Mouse (Mus musculus): ENCODE measurements around the gene Arih2.

Gene Arih2

DNA sequence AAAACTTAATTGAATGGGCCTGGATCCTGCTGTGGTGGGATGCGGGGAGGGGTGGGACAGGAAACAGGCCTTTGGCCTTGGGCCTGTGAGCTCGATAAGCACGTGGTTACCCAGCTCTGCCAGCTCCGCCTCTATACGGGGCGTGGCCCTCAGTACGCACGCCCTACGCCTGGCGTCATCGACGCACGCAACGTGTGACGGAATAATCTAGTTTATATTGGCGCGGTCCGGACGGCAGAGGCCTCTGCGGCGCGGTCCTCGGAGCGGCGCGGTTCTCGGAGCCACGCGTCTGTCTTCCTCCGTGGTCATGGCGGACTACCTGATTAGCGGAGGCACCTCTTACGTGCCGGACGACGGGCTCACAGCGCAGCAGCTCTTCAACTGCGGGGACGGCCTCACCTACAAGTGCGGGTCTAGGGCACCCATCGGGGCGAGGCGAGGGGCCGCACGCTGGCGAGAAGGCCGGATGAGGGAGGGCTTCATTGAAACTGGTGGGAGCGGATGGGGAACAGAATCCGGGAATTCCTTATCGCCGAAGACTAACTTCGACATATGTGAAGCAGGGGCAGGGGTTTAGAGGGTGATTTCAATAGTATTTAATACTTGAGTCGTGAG lies 88.9 kb downstream of the Arih2 start, which contains the start of gene Impdh2:
Impdh2 (plus strand) TSS at position 60 of the 615 bp plus-strand sequence.
- peak; percentile 94 for DNase-seq (ENCODE audit: low read depth)

DNA sequence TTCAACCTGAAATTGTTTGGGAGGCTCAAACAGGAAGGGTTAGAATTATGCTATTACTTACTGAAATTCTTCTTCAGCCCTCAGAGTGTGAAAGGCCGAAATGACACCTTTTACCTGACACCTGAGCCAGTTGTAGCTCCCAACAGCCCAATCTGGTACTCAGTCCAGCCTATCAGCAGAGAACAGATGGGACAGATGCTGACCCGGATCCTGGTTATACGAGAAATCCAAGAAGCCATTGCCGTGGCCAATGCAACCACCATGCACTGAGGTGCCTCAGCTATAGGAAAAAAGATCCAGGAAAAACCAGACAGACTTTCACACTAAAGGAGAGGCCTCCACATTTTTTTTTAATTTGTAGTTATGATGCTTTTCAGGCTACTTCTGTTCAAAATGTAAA lies 90.0 kb downstream of the Arih2 start:
- DNase-seq (ENCODE audit: low read depth) = no peak

Measured in fibroblast of lung, adult 2 months (primary cell).